Mouse (Mus musculus) right cerebral cortex, postnatal 36 days (tissue): ENCODE results near the gene Entpd6.

Experiments used
- DNase-seq, 2 experiments: peaks; one replicate each; pipeline ENCODE4 v3.0.0; 2022; ENCODE audit warnings: low spot score in 2 of 2, mixed read lengths in 1 of 2

The Entpd6 gene

GRCm38 (mm10) chr2:150786251-150787180 lies 37.7 kb downstream of the Entpd6 start, which contains the start of gene Pygb:
Pygb (plus strand) TSS chr2:150786735.
- peak; percentile 69 to 78 for DNase-seq

- DNase-seq, result no peak
These were observed 38.5 kb downstream of the Entpd6 start for GRCm38 (mm10) chr2:150787234-150787771.

GRCm38 (mm10) chr2:150788768-150789550 lies 40.1 kb downstream of the Entpd6 start:
- peak; percentile 66 to 69 for DNase-seq

GRCm38 (mm10) chr2:150793320-150793719 lies 44.5 kb downstream of the Entpd6 start:
- DNase-seq, result no peak

GRCm38 (mm10) chr2:150798084-150798483 lies 49.2 kb downstream of the Entpd6 start:
- DNase-seq, result no peak

- no peak for DNase-seq
These were observed 51.8 kb downstream of the Entpd6 start for GRCm38 (mm10) chr2:150800616-150801015.

GRCm38 (mm10) chr2:150803035-150803434 lies 54.2 kb downstream of the Entpd6 start:
- DNase-seq, result no peak

GRCm38 (mm10) chr2:150808381-150808780 lies 59.5 kb downstream of the Entpd6 start:
- DNase-seq, result no peak

GRCm38 (mm10) chr2:150808812-150809211 lies 60.0 kb downstream of the Entpd6 start:
- no peak for DNase-seq

GRCm38 (mm10) chr2:150810603-150811002 lies 61.8 kb downstream of the Entpd6 start:
- no peak for DNase-seq

- no peak for DNase-seq
These were observed 64.0 kb downstream of the Entpd6 start for GRCm38 (mm10) chr2:150812816-150813215.

- no peak for DNase-seq
These were observed 68.0 kb downstream of the Entpd6 start for GRCm38 (mm10) chr2:150816676-150817402.

GRCm38 (mm10) chr2:150818742-150819141 lies 69.9 kb downstream of the Entpd6 start:
- no peak for DNase-seq

- DNase-seq, result no peak
These were observed 71.9 kb downstream of the Entpd6 start for GRCm38 (mm10) chr2:150820720-150821119.
